Mouse (Mus musculus) hindlimb bud, embryonic 11.5 days (tissue): ENCODE data around the gene Olfr56.

Experiments used
- DNase-seq: peaks from one replicate; pipeline ENCODE4 v3.0.0-alpha.2; 2012; ENCODE audit warnings: low read depth, low spot score; ENCODE audit errors: extremely low spot score

Gene Olfr56

DNA sequence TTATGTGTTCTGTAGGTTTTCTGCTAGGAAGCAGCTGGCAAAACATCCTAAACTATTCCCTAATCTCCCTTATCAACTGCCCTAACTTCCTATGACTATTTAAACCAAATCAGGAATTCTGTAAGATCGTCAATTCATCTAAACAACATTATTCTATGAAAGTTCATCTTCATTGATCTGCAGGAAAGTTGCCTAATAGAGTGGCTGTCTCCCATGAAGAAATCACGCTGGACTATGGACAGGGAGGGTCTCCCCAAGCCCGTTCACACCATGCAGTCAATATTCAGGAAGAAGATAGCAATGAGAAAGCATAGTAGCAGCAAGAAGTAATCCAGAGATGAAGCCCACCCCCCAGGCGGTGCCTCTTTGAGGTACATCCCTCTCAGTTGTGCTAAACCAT is 112.5 kb downstream of the Olfr56 start:
- no peak for DNase-seq

DNA sequence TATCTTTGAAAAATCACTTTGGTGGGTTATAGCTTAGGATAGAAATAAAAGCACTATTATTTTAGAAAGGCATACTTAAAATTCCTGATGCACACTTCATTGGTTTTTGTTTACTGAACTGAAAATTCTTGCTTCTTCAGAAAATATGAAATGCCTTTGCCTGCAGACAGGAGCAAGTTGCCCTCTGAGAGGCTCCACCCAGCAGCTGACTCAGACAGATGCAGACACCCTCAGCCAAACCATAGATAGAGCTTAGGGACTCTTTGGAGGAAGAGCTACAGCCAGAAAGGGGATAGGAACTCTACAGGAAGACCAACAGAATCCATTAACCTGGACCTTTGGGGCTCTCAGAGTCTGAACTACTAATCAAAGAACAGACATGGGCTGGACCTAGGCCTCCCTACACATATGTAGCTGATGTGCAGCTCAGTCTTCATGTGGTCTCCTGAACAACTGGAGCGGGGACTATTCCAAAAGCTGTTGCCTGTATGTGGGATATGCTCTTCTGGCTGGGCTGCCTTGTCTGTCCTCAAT is 113.4 kb downstream of the Olfr56 start:
- DNase-seq = no peak

DNA sequence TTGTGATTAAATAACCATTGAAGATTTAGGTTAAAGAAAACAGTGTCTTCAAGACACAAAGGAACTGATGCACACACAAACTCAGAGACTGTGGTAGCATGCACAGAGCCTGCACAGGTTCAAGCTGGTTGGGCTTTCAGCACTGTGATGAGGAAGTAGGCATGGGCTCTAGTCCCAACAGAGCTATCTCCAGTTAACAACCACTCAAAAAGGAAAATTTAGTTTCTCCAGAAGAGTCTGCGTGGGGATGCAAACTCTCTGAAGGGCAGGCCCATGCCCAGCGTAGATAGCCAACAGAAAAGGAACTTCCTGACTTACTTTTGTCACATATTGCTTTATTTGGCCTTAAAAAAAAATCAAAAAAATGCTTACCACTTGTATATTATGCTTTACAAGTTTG is 114.1 kb downstream of the Olfr56 start:
- no peak for DNase-seq

DNA sequence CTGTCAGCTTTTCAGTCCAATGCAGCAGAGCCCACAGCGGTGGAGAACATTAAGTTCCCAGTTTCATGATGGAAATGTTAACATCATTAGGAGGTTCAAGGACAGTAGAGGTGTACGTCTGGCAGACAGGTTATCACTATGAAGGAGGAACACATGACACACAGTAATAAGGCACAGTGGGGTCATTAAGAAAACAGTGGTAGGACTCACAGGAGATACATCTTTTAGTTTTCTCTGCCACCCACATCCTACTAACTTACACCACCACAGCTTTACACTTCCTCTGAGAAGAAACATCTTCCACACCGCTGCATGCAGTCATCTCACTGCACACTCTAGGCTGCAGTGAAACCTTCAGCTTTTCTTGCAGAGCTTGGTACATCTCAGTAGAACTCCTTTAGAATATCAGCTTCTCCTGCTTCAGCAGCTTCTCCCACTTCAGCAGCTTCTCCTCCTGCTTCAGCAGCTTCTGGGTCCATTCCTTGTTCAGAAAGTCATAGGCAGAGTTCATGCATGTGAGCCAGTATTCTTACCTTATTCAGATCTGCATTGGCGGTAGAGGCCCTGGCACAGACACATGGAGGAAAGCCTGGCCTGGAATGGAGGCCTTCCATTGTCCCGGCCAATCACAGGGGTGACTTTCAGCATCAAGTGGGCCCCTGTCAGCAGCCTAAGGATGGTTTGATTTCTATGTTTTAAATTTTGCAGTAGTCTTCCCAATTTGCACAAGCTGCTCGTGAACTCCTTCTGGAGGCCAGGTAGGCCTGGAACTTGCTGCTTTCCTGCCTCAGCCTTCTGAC is 115.4 kb downstream of the Olfr56 start:
- DNase-seq = no peak

DNA sequence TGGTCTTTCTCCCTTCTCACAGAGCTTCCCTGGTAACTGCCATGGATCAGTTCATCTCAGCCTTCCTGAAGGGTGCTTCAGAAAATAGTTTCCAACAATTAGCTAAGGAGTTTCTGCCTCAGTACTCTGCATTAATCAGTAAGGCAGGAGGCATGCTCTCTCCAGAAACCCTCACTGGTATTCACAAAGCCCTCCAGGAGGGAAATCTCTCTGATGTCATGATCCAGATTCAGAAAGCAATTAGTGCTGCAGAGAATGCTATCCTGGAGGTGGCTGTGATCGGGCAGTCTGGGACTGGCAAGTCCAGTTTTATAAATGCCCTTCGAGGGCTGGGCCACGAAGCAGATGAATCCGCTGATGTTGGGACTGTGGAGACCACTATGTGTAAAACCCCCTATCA is 116.7 kb downstream of the Olfr56 start:
- no peak for DNase-seq

DNA sequence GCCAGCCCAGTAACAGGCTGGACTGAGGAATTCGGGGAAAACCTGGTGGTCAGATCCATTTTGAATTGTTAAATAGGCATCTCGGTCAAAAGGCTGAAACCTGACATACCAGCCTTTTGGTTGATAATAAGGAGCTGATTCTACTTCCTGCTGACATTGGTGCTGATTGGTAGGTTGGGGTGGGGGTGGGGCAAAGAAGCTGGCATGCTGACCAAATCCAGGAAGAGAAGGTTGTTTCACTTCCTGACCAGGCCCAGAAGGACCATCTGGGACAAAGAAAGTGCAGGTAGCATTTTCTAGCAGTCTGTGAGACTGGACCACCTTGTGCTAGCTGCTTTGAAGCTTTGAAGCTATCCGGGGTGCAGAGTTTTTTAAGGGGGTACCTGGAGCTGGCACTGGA is 121.7 kb downstream of the Olfr56 start:
- DNase-seq = no peak

DNA sequence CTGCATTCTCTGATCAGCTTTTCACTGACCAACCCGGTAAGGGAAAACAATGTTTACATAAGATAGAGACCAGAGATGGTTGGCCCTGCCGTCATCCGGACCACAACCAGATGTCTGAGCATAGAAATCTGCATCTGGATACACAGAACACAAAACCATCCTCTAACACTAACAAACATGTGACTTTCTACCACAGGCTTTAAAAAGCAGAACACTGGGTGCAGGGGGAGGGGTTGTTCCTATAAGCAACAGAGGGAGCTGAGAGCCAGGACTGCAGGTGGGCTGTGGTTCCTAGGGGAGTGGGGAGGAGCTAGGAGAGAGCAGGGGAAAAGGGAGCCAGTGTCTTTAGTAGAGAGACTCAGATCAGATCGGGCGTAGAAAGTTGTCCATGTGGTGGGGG is 122.8 kb downstream of the Olfr56 start:
- no peak for DNase-seq

DNA sequence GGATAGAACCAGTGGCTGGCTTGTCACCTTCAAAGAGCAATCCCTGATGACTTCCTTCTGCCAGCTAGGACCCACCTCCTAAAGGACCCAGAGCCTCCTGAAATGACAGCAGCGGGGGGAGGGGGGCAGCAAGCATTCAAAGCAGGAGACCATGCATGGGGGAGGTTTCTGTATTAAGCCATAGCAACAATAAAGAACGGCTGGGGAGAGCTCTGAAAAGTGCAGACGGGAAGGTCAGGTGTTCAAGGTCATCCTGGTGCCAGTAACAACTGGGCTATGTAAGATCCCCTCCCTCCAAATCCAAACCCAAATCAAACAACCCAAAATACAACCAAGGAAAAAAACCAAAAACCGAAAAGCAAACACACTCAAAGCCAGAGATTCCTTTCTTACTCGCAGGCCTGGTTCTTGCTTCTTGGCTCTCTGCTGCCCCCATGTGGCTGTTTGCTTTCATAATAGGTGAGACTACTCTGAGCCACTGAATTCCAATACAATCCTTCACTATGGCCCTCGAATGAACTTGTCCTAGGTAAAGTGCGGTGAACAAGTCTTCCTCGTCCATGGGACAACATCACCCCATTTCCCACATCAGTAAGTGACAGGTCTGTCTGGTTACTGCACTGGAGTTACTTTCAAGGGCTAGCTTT is 124.5 kb downstream of the Olfr56 start:
- peak; percentile 83 for DNase-seq

DNA sequence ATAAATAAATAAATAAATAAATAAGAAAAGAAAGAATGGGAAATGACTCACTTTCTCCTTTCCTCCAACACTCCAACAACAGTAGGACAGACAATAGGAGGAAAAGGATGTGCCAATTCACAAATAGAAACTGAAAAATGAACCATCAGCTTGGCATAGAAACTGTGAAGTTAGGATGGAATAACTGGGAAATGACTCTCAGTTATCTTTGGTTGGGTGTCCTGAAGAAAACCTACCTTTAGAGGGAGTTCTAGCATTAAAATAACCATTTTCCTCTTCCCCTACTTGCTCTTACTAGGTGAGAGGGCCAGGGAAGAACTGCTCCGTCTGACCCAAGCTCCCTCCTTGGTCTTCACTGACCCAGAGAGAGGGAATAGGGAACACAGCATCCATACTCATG is 127.1 kb downstream of the Olfr56 start:
- DNase-seq = no peak

DNA sequence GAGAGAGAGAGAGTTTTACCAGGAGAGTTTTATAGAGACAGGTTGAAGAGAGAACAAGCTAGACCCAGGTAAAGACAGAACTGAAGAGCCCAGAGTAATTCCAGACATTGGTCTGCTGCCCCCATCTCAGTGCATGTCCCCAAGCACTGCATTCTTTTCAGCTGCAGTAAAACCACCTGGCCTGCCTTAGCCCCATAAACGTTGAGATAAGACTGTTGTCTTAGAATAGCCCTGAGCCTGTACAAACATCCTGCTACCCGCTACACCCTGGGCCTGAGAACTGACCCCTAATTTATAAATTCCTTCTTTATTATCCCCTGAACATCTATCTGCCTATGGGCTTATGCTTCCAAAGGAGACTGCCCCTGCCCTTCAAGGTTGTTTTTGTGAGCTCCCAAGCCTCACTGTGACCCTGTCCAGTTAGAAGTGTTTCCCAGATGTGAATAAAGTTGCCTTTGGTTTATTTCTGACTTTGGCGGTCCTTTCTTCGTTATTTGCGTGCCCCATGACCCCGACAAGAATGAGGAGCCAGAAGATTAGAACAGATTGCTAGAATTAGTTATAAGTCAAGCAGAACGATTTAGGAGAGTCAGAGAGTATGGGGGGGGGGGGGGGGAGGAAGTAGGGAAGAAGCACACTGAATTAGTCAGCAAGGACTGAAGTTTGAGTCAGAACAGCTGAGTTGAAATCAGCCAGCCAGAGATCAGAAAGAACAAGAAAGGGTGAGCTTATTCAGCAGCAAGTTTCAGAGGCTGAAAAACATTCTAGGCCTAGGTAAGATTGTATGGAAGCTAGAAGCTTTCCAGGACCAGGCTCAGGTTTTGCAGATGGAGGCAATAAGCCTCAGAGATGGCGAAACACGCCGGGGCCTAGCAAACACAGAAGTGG is 129.2 kb downstream of the Olfr56 start:
- DNase-seq = no peak

DNA sequence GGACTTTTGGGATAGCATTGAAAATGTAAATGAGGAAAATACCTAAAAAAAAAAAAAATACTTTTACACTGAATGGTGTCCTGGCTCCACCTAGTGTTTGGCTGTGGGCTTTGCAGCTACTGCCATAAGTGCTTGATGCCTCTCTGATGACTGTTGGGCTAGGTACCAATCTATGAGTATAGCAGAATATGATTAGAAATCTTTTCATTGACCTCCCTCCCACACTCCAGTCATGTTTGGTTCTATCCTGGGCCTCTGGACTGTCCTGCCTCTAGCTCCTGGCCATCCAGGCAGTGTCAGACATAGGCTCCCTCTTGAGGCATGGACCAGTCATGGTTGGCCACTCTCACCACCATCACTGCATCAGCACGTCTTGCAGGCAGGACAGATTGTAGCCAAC is 130.1 kb downstream of the Olfr56 start:
- DNase-seq = no peak

DNA sequence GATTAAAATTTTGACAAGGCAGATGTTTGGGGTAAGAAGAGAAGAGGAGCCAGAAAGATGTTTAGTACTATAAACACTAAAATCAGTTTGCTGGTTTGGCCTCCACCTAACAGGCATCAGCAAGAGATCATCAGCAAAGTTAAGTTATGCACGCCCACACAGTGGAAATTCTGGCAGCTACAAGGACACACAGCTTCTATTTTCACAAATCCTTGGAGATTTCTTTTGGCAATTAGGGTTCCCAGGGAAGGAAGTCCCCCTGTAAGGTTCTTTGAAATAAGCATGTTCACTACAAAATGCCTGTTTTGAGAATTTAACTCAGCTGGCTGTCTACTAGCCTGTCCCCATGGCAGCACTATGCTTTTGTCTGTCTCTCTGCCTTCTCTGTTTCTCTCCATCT is 132.3 kb downstream of the Olfr56 start:
- DNase-seq = no peak

DNA sequence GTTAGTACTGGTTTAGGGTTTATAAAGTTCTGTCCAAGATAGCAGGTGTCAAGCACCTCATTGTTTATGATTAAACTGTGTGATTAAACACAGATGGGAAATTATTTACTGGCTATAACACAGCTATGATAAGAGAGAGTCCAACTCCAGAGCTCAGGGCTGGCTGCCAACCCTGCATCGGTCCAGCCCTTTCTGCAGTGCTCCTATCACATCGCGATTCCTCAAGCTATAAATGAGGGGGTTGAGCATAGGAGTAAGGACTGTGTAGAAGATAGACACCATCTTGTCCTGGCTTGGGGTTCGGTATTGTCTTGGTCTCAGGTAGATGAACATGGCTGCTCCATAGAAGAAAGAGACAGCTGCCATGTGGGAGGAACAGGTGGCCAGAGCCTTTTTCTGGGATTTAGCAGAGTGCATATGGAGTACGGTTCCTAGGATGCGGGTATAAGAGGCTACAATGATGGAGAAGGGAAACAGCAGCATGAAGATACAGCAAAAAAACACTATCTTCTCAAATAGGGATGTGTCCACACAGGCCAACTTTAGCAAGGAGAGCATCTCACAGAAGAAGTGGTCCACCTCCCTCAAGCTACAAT is 134.0 kb downstream of the Olfr56 start:
- DNase-seq = no peak

DNA sequence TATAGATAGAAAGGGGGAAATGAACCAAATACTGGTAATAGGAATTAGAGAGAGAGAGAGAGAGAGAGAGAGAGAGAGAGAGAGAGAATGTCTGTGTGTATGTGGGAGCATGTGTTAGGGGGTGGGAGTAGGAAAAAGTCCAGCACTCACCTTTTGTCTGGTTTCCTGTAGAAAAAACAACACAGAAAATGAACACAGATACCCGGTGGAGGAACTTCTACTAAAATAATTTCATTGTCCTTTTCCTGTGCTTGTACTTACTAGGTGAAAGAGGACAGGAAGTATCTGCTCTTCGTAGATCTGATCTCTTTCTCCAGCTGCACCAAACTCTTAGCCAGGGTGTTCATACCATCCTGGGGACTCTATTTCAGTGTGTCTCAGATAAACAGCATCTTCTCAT is 135.5 kb downstream of the Olfr56 start:
- no peak for DNase-seq

DNA sequence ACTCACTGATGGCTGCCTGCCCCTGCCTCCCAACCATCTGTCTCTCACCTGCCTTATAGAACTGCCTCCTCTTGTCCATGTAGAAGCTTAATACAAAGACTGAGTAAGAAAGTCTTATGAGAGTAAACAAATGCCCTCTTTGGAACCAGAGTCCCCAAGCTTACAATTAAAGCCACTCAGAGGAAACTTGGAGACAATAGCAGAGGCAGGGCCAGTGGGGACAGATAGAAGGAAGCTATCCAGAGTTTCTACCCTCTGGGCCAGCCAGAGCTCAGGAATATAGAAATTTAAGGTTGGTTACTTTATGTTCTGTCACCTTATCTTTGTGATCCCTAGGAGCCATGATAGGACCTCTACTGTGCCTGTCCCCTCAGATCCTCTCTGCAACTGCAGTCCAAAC is 136.1 kb downstream of the Olfr56 start, which contains the start of gene Olfr1396:
Gene Olfr1396 (minus strand): TSS at position 101 of the 400 bp plus-strand sequence.
- no peak for DNase-seq

DNA sequence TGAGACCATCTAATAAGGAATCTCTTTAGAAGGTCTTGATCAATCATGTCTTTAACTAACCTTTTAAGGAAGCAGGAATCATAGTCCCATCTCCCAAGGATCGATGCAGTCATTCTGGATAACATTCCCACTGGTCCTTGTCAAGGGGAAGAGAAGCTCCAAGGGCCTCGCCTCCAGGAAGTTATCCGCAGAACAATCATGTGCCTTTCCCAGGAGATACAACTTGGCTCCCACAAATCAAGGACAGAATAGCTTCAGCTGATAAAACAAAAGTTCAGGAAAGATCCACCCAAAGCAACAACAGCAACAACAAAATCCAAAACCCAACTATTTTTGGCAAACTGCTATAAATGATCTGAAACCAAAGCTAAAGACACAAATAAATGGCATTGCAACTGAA is 140.9 kb downstream of the Olfr56 start:
- no peak for DNase-seq

DNA sequence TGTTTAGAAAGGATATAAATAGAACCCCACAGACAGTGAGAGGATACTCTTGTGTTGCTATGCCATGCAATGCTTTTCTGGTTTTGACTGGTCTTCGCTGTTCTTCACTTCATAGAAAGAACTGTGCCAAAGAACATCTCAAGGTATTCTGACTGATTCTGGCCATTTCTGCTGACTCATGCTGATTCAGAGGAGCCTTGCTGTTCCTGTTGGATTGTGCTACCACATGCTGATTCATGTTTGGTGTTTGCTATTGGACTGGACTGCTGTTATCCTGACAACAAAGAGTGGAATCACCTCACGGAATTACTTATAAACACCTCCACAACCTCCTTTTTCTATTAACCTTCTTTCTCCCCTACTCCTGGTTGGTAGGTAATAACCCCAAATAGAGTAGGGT is 145.5 kb downstream of the Olfr56 start:
- no peak for DNase-seq

DNA sequence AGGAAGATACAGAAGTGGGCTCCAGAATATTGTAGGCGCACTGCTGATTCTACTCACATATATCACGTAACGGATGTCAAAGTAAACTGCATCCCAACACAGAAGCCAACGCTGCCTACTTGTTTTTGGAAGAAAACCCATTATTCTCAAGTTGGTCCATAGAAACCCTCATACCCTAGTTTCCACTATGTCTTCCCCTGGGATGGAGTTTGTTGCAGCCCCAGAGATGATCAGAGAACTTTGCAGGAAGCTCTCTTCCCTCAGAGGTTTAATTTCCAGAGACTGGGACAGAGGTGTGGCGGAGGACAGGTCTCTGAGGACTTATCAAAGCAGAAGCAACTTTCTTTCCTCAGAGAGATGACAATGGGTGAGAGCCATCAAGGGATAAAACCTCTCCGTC is 163.3 kb downstream of the Olfr56 start, which contains the start of gene Olfr1395:
Gene Olfr1395 (plus strand): TSS at position 301 of the 400 bp plus-strand sequence.
- no peak for DNase-seq

DNA sequence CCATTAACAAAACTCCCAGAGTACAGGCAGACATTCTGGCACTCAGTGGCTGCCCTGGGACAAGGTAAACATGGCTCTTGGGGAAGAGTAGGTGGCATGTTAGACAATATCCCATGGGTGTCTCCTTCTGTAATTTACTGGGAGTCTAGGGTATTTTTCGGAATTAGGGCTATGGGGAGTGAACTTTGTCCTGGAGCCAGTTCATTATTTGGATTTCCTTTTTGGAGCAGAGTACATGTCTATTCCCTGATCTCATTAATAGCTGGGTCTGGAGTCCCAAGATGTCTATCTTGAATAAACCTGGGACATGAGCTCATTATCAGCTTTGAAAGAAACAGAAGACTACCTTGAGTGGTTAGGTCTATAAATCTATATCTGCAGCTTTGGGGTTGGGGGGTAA is 175.4 kb downstream of the Olfr56 start, which contains the start of gene Olfr1394:
Gene Olfr1394 (plus strand): TSS at position 301 of the 400 bp plus-strand sequence.
- DNase-seq = no peak
